Mouse (Mus musculus): Measurements from ENCODE around the gene Rpn1.

Rpn1 gene

GRCm38 (mm10) chr6:88067722-88068121 is 16.6 kb upstream of the Rpn1 start:
- DNase-seq: no peak

- DNase-seq: no peak
These were observed 15.5 kb upstream of the Rpn1 start for GRCm38 (mm10) chr6:88068739-88069138.

- DNase-seq: no peak
These were observed 13.8 kb upstream of the Rpn1 start for GRCm38 (mm10) chr6:88070468-88070867.

- DNase-seq: no peak
These were observed 13.1 kb upstream of the Rpn1 start for GRCm38 (mm10) chr6:88071216-88071615.

GRCm38 (mm10) chr6:88074752-88075554 is 9.3 kb upstream of the Rpn1 start:
- DNase-seq: peak; percentile 95

- DNase-seq: no peak
These were observed 8.2 kb upstream of the Rpn1 start for GRCm38 (mm10) chr6:88075960-88076517.

- no peak for DNase-seq
These were observed 1.2 kb upstream of the Rpn1 start for GRCm38 (mm10) chr6:88083095-88083494.

- DNase-seq: no peak
These were observed 610 bp upstream of the Rpn1 start for GRCm38 (mm10) chr6:88083672-88084071.

- DNase-seq: no peak
These were observed 4.7 kb downstream of the Rpn1 start for GRCm38 (mm10) chr6:88088971-88089370.

- DNase-seq: no peak
These were observed 11.1 kb downstream of the Rpn1 start for GRCm38 (mm10) chr6:88095377-88095776.

- DNase-seq: no peak
These were observed 17.8 kb downstream of the Rpn1 start for GRCm38 (mm10) chr6:88102096-88102495.

GRCm38 (mm10) chr6:88105783-88106611 is 21.7 kb downstream of the Rpn1 start:
- peak; percentile 97 for DNase-seq

GRCm38 (mm10) chr6:88106612-88107123 is 22.4 kb downstream of the Rpn1 start:
- no peak for DNase-seq

GRCm38 (mm10) chr6:88107661-88108535 is 23.6 kb downstream of the Rpn1 start:
- no peak for DNase-seq

GRCm38 (mm10) chr6:88113139-88113538 is 28.9 kb downstream of the Rpn1 start:
- peak; percentile 75 for DNase-seq

GRCm38 (mm10) chr6:88114414-88114813 is 30.1 kb downstream of the Rpn1 start:
- no peak for DNase-seq

GRCm38 (mm10) chr6:88116347-88117183 is 32.3 kb downstream of the Rpn1 start:
- DNase-seq: peak; percentile 86

GRCm38 (mm10) chr6:88117184-88117575 is 32.9 kb downstream of the Rpn1 start:
- DNase-seq: no peak

GRCm38 (mm10) chr6:88119309-88119708 is 35.0 kb downstream of the Rpn1 start:
- DNase-seq: no peak

GRCm38 (mm10) chr6:88120813-88121212 is 36.5 kb downstream of the Rpn1 start:
- no peak for DNase-seq

GRCm38 (mm10) chr6:88121781-88122180 is 37.5 kb downstream of the Rpn1 start:
- DNase-seq: no peak
